Mouse (Mus musculus): ENCODE results near the gene Tspan11. TPM values are rescaled to one million over a fixed set of nuclear protein-coding genes. Genes with fewer than 3 reads are reported as not detected.

Tspan11 gene
- polyA plus RNA-seq, 1 experiment from 2014 or later = 21.9 TPM

DNA sequence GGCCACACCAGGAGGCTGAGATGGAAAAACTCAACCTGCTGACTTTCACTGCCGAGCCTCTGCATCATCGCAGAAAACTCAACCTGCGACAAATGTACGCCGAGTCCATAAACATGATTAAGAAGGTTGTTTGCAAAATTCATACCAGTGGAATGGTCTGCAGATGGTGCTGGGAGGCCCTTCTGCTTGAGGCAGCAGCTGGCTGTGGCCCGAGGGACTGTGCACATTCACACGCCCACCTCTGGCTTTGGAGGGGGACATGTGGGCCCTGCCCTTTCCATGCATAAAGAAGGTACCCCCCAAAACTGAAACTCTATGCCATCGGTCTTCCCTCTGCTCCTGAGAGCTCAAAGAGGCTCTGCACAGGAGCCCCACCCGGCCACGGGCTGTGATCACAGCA lies 114.7 kb downstream of the Tspan11 start:
- Histone ChIP-seq H3K4me1 (ENCODE audit: control insufficient read depth, insufficient read depth, low read length) (peaks cover 39% of the 10 kb centered on the region), H3K36me3 (ENCODE audit: control insufficient read depth, insufficient read depth, low read length) (peaks cover 9% of the 10 kb centered on the region; the same call in 1 of the 2 replicates), H3K4me3 (ENCODE audit: low read depth, low read length) (no peak overlapping the region), H3K4me2 (ENCODE audit: low read depth, low read length) (no peak overlapping the region), H3K27me3 (replicated peaks; ENCODE audit: control insufficient read depth, insufficient read depth, low read length) (no peaks in the 10 kb centered on the region), H3K27ac (replicated peaks; ENCODE audit: low read depth, low read length) (peak overlapping the region; percentile 25; the same call in 1 of the 2 replicates), H3K9me3 (ENCODE audit: control insufficient read depth, low read length) (no peaks in the 10 kb centered on the region), H3K9ac (ENCODE audit: low read depth, low read length) (no peak overlapping the region)
- DNase-seq (ENCODE audit: low spot score) (no peak), ATAC-seq (ENCODE audit: low read depth) (no peak)
- 34% methylated on average over 10 of the region's 10 CpGs for WGBS

DNA sequence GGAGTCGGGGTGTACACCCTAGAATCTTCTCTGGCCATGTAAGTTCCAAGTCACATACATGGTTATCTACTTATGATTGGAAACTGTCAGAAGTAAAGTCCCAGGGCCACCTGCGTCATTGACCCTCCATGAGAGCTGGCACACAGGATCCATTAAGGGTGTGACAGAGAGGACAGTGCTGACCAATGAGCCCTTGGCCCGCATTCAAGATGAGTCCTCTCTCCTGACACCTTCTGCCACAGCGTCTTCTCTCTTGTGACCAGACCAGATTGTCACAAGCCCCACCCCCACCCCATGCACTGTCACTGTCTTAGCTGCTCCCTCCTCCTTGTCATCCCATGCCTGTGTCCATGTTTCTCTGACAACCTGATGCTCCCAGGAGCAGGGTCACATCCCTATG lies 115.3 kb downstream of the Tspan11 start:
- 77% methylated on average over 4 of the region's 4 CpGs for WGBS
- H3K27ac ChIP-seq (replicated peaks; ENCODE audit: low read depth, low read length) = no peak overlapping the region
- H3K9ac ChIP-seq (ENCODE audit: low read depth, low read length) = no peak overlapping the region
- H3K36me3 ChIP-seq (ENCODE audit: control insufficient read depth, insufficient read depth, low read length) = peaks cover 4% of the 10 kb centered on the region; the same call in 1 of the 2 replicates
- ATAC-seq (ENCODE audit: low read depth) (no peak), DNase-seq (ENCODE audit: low spot score) (no peak)
- H3K4me2 ChIP-seq (ENCODE audit: low read depth, low read length) = no peak overlapping the region
- H3K4me3 ChIP-seq (ENCODE audit: low read depth, low read length) = no peak overlapping the region
- H3K9me3 ChIP-seq (ENCODE audit: control insufficient read depth, low read length) = no peaks in the 10 kb centered on the region
- H3K4me1 ChIP-seq (ENCODE audit: control insufficient read depth, insufficient read depth, low read length) = peaks cover 43% of the 10 kb centered on the region
- H3K27me3 ChIP-seq (replicated peaks; ENCODE audit: control insufficient read depth, insufficient read depth, low read length) = no peaks in the 10 kb centered on the region

DNA sequence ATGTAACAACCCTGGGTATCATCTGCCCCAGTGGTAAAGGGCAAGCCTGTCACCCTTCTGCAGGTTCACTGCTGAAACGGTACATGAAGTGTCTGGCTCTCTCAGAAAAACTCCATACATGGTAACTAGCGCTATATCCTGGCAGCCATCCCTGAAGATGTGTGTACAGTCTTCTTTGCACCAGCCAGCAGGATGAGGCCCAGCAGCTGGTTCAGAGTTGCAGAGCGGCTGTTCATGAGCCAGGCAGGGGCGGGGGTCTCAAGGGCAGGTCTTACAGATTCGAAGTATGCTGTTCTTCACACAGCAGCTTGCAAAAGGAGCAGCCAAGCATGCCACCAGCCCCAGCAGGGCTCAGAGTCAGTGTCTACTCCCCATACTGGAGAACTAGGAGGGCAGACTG lies 116.2 kb downstream of the Tspan11 start:
- Histone ChIP-seq H3K9me3 (ENCODE audit: control insufficient read depth, low read length) (no peaks in the 10 kb centered on the region), H3K4me1 (ENCODE audit: control insufficient read depth, insufficient read depth, low read length) (peaks cover 52% of the 10 kb centered on the region), H3K4me2 (ENCODE audit: low read depth, low read length) (no peak overlapping the region), H3K27me3 (replicated peaks; ENCODE audit: control insufficient read depth, insufficient read depth, low read length) (no peaks in the 10 kb centered on the region), H3K36me3 (ENCODE audit: control insufficient read depth, insufficient read depth, low read length) (no peaks in the 10 kb centered on the region), H3K4me3 (ENCODE audit: low read depth, low read length) (no peak overlapping the region), H3K27ac (replicated peaks; ENCODE audit: low read depth, low read length) (peak overlapping the region; percentile 21; the same call in 1 of the 2 replicates), H3K9ac (ENCODE audit: low read depth, low read length) (no peak overlapping the region)
- WGBS = 56% methylated on average over 5 of the region's 5 CpGs
- peak; percentile 79 for DNase-seq (ENCODE audit: low spot score)
- peak; percentile 14; the same call in 1 of the 2 replicates for ATAC-seq (ENCODE audit: low read depth)

Other genes with a start within 250 kb of the Tspan11 start
- 1.3 and 1.7 TPM in 2 replicates for gene Prmt8, start 118.1 kb upstream of the Tspan11 start, polyA plus RNA-seq (2014; fragmentation: Nextera tagmentation; extraction: Ambion mirVana)